In the genomic region with DNA sequence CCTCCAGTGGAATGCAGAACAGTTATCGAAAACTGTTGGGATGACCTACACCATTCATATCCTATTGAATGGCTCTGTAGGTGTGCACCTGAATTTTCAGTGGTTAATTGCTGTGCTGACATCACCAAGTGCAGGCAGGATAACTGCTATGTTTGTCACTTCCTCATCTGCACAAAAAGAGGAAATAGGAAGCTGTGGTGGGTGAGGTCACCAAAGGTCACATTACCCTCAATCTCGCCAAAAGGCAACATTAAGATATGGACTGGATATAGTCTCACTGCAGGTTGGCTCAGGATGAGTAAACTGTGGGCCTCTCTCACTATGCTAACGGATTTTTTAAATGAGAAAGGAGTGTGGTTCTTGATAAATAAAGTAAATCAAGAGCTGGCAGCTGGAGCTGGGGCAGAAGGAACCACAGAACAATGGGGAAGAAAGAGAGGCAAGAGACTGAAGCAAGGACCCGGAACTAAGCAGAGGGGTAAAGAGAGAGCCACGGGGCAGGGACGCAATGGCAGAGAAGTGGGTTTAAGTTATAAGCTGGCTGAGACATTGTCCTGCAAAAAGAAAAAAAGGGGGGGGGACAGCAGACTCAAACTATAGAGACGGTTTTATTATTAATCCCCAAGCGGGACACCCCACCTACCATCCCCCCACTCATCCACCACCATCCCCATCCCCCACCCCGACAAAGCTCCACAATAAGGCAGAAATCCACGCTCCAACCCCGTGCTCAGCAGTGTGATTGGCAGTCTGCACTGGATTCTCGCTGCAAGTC, we compare ENCODE assay signal across 10 mouse cellular contexts.
DNase-seq lines count a peak whose midpoint lies in the region; TF ChIP-seq lines count a peak whose summit lies in the region.
"Had no signal": no experiment of that assay in that cellular context is flagged by ENCODE, and none has a peak within 500 bp of the region (broad histone marks: within the 10 kb centered on the region; RNA-seq: fewer than 3 reads in every experiment).

No protein-coding gene starts in this region.

- no peaks in the 10 kb centered on the region for H3K36me3 ChIP-seq in kidney, adult 2 months (ENCODE audit: control insufficient read depth, insufficient read depth, low read length)
- H3K36me3 ChIP-seq in macrophage (ENCODE audit: inconsistent target), result no peaks in the 10 kb centered on the region
- H3K36me3 ChIP-seq in splenic B cell, adult 2 months (ENCODE audit: control insufficient read depth, insufficient read depth, low read length, poor library complexity, severe bottlenecking), result no peaks in the 10 kb centered on the region

- TF ChIP-seq CTCF in kidney, adult 2 months (conservative IDR thresholded peaks at IDR 0.05; ENCODE audit: insufficient read depth, insufficient read length, low read depth, low read length), result no peak

- TF ChIP-seq POLR2A in kidney, adult 2 months (IDR thresholded peaks at IDR 0.05; ENCODE audit: low read depth, low read length), result no peak

- H3K4me1 ChIP-seq in kidney, adult 2 months (ENCODE audit: control insufficient read depth, insufficient read depth, low read length), result no peaks in the 10 kb centered on the region

- no peaks in the 10 kb centered on the region for H3K79me2 ChIP-seq in macrophage (ENCODE audit: inconsistent target)

- no peak overlapping the region for H3K27ac ChIP-seq in kidney, adult 2 months (ENCODE audit: insufficient read depth, low read depth, low read length)
- H3K27ac ChIP-seq in macrophage, result peak overlapping the region; percentile 85

- DNase-seq in kidney, adult 2 months, result peak; percentile 5
- DNase-seq in kidney, postnatal 36 days, result no peak
- peak; percentile 14 for DNase-seq in spleen, adult 12 weeks (ENCODE audit: low spot score)
- DNase-seq in spleen, postnatal 4 days (ENCODE audit: low spot score in 2 of 2), result no peak
- peak; percentile 82 for DNase-seq in splenic B cell, adult 2 months (ENCODE audit: low read depth, low spot score)
- DNase-seq in ovary, postnatal 36 days (ENCODE audit: low spot score), result no peak
- no peak for DNase-seq in thymus, postnatal 25 days
- DNase-seq: cerebellum, postnatal 36 days; kidney, postnatal 25 days had no signal

- WGBS in kidney, adult 2 months, result 72% methylated on average over 12 of the region's 12 CpGs
- 36% methylated on average over 12 of the region's 12 CpGs for WGBS in macrophage (ENCODE audit: missing documents)

- H3K4me3 ChIP-seq in kidney, adult 2 months (ENCODE audit: insufficient read depth, low read depth, low read length), result no peak overlapping the region
- no peak overlapping the region for H3K4me3 ChIP-seq in macrophage (ENCODE audit: inconsistent target)

- H3K27me3 ChIP-seq in kidney, adult 2 months (replicated peaks; ENCODE audit: control insufficient read depth, insufficient read depth, low read length), result no peaks in the 10 kb centered on the region
- H3K27me3 ChIP-seq in splenic B cell, adult 2 months (ENCODE audit: control insufficient read depth, insufficient read depth, low read length, poor library complexity, severe bottlenecking), result no peaks in the 10 kb centered on the region

Comparison
In these comparisons a context has a peak if more than half of its experiments do, and no peak if none do; other contexts are left out.
1. DNase-seq: peak in kidney, adult 2 months (single experiment), spleen, adult 12 weeks (single experiment) and splenic B cell, adult 2 months (single experiment); none in kidney, postnatal 36 days (0 of 2), spleen, postnatal 4 days (0 of 2), ovary, postnatal 36 days (single experiment) and thymus, postnatal 25 days (single experiment).